Mouse (Mus musculus): ENCODE measurements at regions not wholly inside any gene's neighbourhood (a gene's known extent, or its start where the extent isn't known, plus 50 kb on each side); places are given as distances from the start of the nearest gene placed in this dataset.

DNA sequence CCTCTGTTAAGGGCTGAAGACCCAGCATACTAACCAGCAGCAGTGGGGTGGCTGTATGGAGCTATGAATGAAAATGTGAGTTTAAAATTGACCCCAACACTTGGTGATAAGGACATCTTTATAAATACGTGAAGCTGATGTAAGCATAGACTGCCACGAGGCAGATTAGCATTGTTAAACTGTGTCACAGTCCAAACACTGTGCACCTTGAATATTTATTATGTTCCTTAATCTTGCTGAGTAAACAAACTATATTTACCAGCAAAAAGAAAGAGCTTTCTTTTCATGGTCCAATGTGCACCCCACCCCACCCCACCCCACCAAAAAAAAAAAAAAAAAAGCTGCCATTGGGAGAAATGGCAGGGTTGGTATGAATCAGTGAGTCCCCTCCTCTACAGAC lies 359.9 kb downstream of the Stim2 start:
- H3K79me3 ChIP-seq (ENCODE audit: low read depth), result no peaks in the 10 kb centered on the region
- H3ac ChIP-seq (ENCODE audit: control insufficient read depth, insufficient read length, low read depth), result no peak overlapping the region
- TF ChIP-seq CEBPB (IDR thresholded peaks at IDR 0.05; ENCODE audit: low read depth) (no peak), CTCF (IDR thresholded peaks at IDR 0.05; ENCODE audit: control insufficient read depth, insufficient read depth, insufficient read length) (no peak), MYOG (IDR thresholded peaks at IDR 0.05; ENCODE audit: control insufficient read depth, extremely low read depth, insufficient read length) (no peak), MYOD1 (IDR thresholded peaks at IDR 0.05; ENCODE audit: control insufficient read depth, insufficient read length, low read depth) (no peak), MAX (IDR thresholded peaks at IDR 0.05) (no peak), FOSL1 (IDR thresholded peaks at IDR 0.05; ENCODE audit: insufficient read depth, low read length, poor library complexity, severe bottlenecking) (no peak)
- no peak overlapping the region for H3K4me3 ChIP-seq (ENCODE audit: insufficient read depth, poor library complexity, severe bottlenecking)
- H3K36me3 ChIP-seq (ENCODE audit: control insufficient read depth, insufficient read depth), result no peaks in the 10 kb centered on the region
- no peaks in the 10 kb centered on the region for H3K79me2 ChIP-seq (ENCODE audit: control insufficient read depth, insufficient read depth)
- H3K27me3 ChIP-seq (ENCODE audit: control insufficient read depth, insufficient read depth, insufficient read length), result no peaks in the 10 kb centered on the region

Measured in C2C12 (cell line).